Mouse (Mus musculus) heart, postnatal 0 days (tissue): ENCODE data around the gene Mrps24. TPM values are rescaled to one million over a fixed set of nuclear protein-coding genes. Genes with fewer than 3 reads are reported as not detected.

Source experiments
- ATAC-seq: fragments of 200-750 bp; cut with Nextera tagmentation; 2 replicates; pipeline ENCODE4 v1.8.0; 2017; ENCODE audit warnings: low read depth, moderate number of reproducible peaks, moderate library complexity; ENCODE audit not compliant: insufficient read depth
- DNase-seq: peaks from one replicate; pipeline ENCODE4 v3.0.0-alpha.2; 2016; ENCODE audit warnings: low spot score
- H3K27ac ChIP-seq: fragments of 300-500 bp; sonication (generic); 2 replicates; pipeline ENCODE4 v1.5.1; 2014; ENCODE audit warnings: low read depth, mild to moderate bottlenecking
- H3K27me3 ChIP-seq: fragments of 300-500 bp; sonication (generic); 2 replicates; pipeline ENCODE4 v1.6.1; 2014; ENCODE audit warnings: low read length, mixed read lengths; ENCODE audit not compliant: control insufficient read depth, insufficient read depth
- H3K36me3 ChIP-seq: fragments of 300-500 bp; sonication (generic); replicated peaks from 2 replicates; pipeline ENCODE4 v1.6.1; 2014; ENCODE audit warnings: low read length, mixed read lengths; ENCODE audit not compliant: control insufficient read depth, insufficient read depth
- H3K4me1 ChIP-seq: fragments of 300-500 bp; sonication (generic); 2 replicates; pipeline ENCODE4 v1.6.1; 2014; ENCODE audit warnings: antibody characterized with exemption; ENCODE audit not compliant: control insufficient read depth, insufficient read depth
- H3K4me2 ChIP-seq: fragments of 300-500 bp; sonication (generic); 2 replicates; pipeline ENCODE4 v1.6.1; 2014; ENCODE audit warnings: low read depth, mild to moderate bottlenecking, low read length, moderate library complexity
- H3K4me3 ChIP-seq: fragments of 300-500 bp; sonication (generic); 2 replicates; pipeline ENCODE4 v1.5.1; 2014; ENCODE audit warnings: low read depth, low read length
- H3K9ac ChIP-seq: fragments of 300-500 bp; sonication (generic); replicated peaks from 2 replicates; pipeline ENCODE4 v1.6.1; 2014; ENCODE audit warnings: low read depth, low read length, mixed read lengths
- H3K9me3 ChIP-seq: fragments of 300-500 bp; sonication (generic); replicated peaks from 2 replicates; pipeline ENCODE4 v1.6.1; 2016; ENCODE audit warnings: low read length; ENCODE audit not compliant: control insufficient read depth
- CTCF ChIP-seq: IDR thresholded peaks from 2 replicates; pipeline ENCODE4 v1.5.1; 2016; ENCODE audit warnings: antibody characterized with exemption, control low read depth, low read depth
- EP300 ChIP-seq: IDR thresholded peaks from 2 replicates; pipeline ENCODE4 v1.6.1; 2016; ENCODE audit warnings: antibody characterized with exemption, low read depth
- WGBS: fragments of 180-500 bp; shearing (Covaris S2); extraction: QIAGEN DNeasy Blood & Tissue Kit; methylation state at CpG from one replicate; pipeline ENCODE4 v1.1.7; 2014; 5-methylcytosine and 5-hydroxymethylcytosine counted together
- polyA plus RNA-seq: library from polyadenylated mRNA; unstranded; fragments of >200 nt; fragmentation: Nextera tagmentation; extraction: Ambion mirVana; gene quantifications from 2 replicates; pipeline ENCODE4 v1.2.1, GENCODE M21; 2015
- total RNA-seq: library from RNA; depleted of rRNA; stranded (reverse); fragments of >200 nt; gene quantifications from 2 replicates; pipeline ENCODE4 v1.2.3, GENCODE M21; 2014; ENCODE audit warnings: low replicate concordance

Gene Mrps24
- total and polyA plus RNA-seq, 2 experiments from 2014 or later: 96.2 to 251 TPM

- peaks cover 21% of the 10 kb centered on the region; the same call in 1 of the 2 replicates for H3K36me3 ChIP-seq
- H3K9ac ChIP-seq: no peak overlapping the region
- ATAC-seq: no peak
- no peaks in the 10 kb centered on the region for H3K27me3 ChIP-seq
- WGBS: 91% methylated on average over 9 of the region's 9 CpGs
- TF ChIP-seq CTCF (no peak), EP300 (no peak)
- peaks cover 23% of the 10 kb centered on the region for H3K4me1 ChIP-seq
- no peaks in the 10 kb centered on the region for H3K9me3 ChIP-seq
- H3K4me2 ChIP-seq: peak overlapping the region; percentile 83; the same call in 1 of the 2 replicates
- no peak overlapping the region for H3K4me3 ChIP-seq
- DNase-seq: no peak
- H3K27ac ChIP-seq: no peak overlapping the region
Measured at GRCm38 (mm10) chr11:5705972-5706371, 9.5 kb downstream of the Mrps24 start.

DNA sequence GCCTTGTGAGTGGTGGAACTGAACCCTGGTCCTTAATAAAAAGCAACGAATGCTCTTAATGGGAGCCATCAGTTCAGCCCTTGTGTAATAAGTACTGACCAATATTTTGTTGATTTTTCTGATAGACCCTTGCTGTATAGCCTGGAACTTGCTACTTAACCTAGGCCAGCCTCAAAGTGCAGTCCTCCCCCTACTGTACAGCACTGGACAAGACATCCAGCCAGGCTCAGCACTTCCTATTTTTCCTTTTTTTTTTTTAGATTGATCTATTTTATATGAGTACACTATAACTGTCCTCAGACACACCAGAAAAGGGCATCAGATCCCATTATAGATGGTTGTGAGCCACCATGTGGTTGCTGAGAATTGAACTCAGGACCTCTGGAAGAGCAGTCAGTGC lies 12.1 kb downstream of the Mrps24 start:
- no peaks in the 10 kb centered on the region for H3K27me3 ChIP-seq
- peaks cover 21% of the 10 kb centered on the region; the same call in 1 of the 2 replicates for H3K36me3 ChIP-seq
- no peak overlapping the region for H3K4me2 ChIP-seq
- TF ChIP-seq EP300 (no peak), CTCF (no peak; the same call in 1 of the 2 replicates)
- WGBS: 92% methylated on average over 1 of the region's 1 CpGs
- H3K4me1 ChIP-seq: peaks cover 13% of the 10 kb centered on the region
- DNase-seq (no peak), ATAC-seq (no peak)
- no peak overlapping the region for H3K4me3 ChIP-seq
- no peaks in the 10 kb centered on the region for H3K9me3 ChIP-seq
- no peak overlapping the region for H3K27ac ChIP-seq
- H3K9ac ChIP-seq: no peak overlapping the region

DNA sequence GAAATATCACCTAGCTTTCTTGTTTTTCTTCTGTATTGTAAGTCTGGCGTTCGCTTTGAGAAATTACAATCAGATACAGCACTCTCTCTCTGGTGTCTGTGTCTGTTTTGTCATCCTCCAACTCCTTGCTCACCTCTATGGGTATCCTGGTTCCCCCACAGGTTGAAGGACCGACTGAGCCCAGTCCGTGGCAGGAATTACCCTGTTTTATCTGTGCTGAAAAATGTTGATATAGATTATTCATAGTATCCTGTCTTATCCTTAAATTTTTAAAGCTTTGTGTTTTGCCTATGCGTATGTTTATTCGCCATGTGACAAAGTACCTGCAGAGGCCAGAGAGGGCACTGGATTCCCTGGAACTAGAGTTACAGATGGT lies 12.5 kb downstream of the Mrps24 start:
- H3K9me3 ChIP-seq: no peaks in the 10 kb centered on the region
- WGBS: 92% methylated on average over 6 of the region's 6 CpGs
- no peak for ATAC-seq

GRCm38 (mm10) chr11:5702271-5702956 lies 13.1 kb downstream of the Mrps24 start:
- Histone ChIP-seq H3K9ac (no peak overlapping the region), H3K4me3 (no peak overlapping the region), H3K9me3 (no peaks in the 10 kb centered on the region), H3K4me1 (peaks cover 13% of the 10 kb centered on the region), H3K36me3 (peaks cover 21% of the 10 kb centered on the region; the same call in 1 of the 2 replicates), H3K27me3 (no peaks in the 10 kb centered on the region), H3K4me2 (no peak overlapping the region), H3K27ac (no peak overlapping the region; the same call in 1 of the 2 replicates)
- WGBS: 45% methylated on average over 5 of the region's 5 CpGs
- TF ChIP-seq CTCF (no peak), EP300 (no peak)
- no peak for DNase-seq
- no peak for ATAC-seq

More for the DNA sequence above, 12.5 kb downstream of the Mrps24 start:
- TF ChIP-seq CTCF (no peak), EP300 (no peak)
- Histone ChIP-seq H3K9ac (no peak overlapping the region), H3K27me3 (no peaks in the 10 kb centered on the region), H3K4me3 (no peak overlapping the region), H3K4me2 (no peak overlapping the region), H3K27ac (no peak overlapping the region), H3K36me3 (peaks cover 21% of the 10 kb centered on the region; the same call in 1 of the 2 replicates), H3K4me1 (peaks cover 13% of the 10 kb centered on the region)
- no peak for DNase-seq

GRCm38 (mm10) chr11:5701821-5702220 lies 13.7 kb downstream of the Mrps24 start:
- peaks cover 12% of the 10 kb centered on the region for H3K4me1 ChIP-seq
- no peak overlapping the region for H3K9ac ChIP-seq
- H3K36me3 ChIP-seq: peaks cover 21% of the 10 kb centered on the region; the same call in 1 of the 2 replicates
- H3K4me2 ChIP-seq: no peak overlapping the region
- TF ChIP-seq EP300: no peak
- no peak for TF ChIP-seq CTCF
- DNase-seq (no peak), ATAC-seq (no peak)
- H3K27me3 ChIP-seq: no peaks in the 10 kb centered on the region
- H3K9me3 ChIP-seq: no peaks in the 10 kb centered on the region
- H3K4me3 ChIP-seq: no peak overlapping the region
- 88% methylated on average over 1 of the region's 1 CpGs for WGBS
- H3K27ac ChIP-seq: no peak overlapping the region
